Mouse (Mus musculus) olfactory bulb, adult 2 months (tissue): Measurements from ENCODE around the gene Thrap3.

Experiments used
- CTCF ChIP-seq: fragments of 200-500 bp; IDR thresholded peaks from 2 replicates; pipeline ENCODE4 v1.5.1; 2012; ENCODE audit warnings: low read depth, mild to moderate bottlenecking, low read length, moderate library complexity; ENCODE audit not compliant: insufficient read depth
- POLR2A ChIP-seq: fragments of 200-500 bp; IDR thresholded peaks from 2 replicates; pipeline ENCODE4 v1.6.1; 2012; ENCODE audit warnings: mild to moderate bottlenecking, low read depth, low read length, moderate library complexity; ENCODE audit not compliant: insufficient read depth

DNA sequence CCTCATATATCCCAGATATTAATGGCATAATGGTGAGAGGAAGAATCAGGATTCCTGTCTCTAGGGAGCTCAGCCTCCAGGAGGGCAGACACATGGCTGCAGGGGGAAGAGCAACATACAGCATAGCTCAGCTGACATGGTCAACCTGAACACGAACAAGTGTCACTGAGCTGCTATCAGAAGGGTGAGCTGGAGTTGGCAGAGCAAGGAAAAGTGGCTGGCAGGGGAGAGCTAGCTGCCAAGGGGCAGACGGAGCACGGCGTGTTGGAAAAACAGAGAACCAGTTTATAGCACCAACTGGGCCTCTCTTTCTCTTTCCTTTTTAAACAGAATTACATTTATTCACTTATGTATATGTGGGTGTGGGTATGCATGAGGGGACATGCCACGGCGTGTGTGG is 40.0 kb upstream of the Thrap3 start:
- TF ChIP-seq CTCF: no peak
- TF ChIP-seq POLR2A: no peak
